Mouse (Mus musculus): ENCODE results near the gene Hist1h3c.
A peak's percentile ranks its signal among the peaks of the same experiment; 100 is the strongest.
"Not testable (repeated sequence)": the region's sequence is repeated elsewhere in the genome, so short reads cannot be mapped to it uniquely, and the experiment has no call there.

Hist1h3c gene

GRCm38 (mm10) chr13:23745381-23746161 lies at the start of gene Hist1h3c:
Hist1h3c (minus strand) TSS chr13:23745602.
- DNase-seq: peak; percentile 96

GRCm38 (mm10) chr13:23792520-23792919 lies 47.1 kb upstream of the Hist1h3c start:
- DNase-seq: peak; percentile 75

- DNase-seq: no peak
These were observed 33.6 kb upstream of the Hist1h3c start for GRCm38 (mm10) chr13:23779025-23779424.

- DNase-seq: no peak
These were observed 32.9 kb upstream of the Hist1h3c start for GRCm38 (mm10) chr13:23778339-23778738.

GRCm38 (mm10) chr13:23772561-23773313 lies 27.3 kb upstream of the Hist1h3c start:
- peak; percentile 86 for DNase-seq

- not testable (repeated sequence) for DNase-seq
These were observed 24.2 kb upstream of the Hist1h3c start, which contains the start of gene Trim38 for GRCm38 (mm10) chr13:23769613-23770012. Trim38 (plus strand) TSS chr13:23769913.

- DNase-seq: no peak
These were observed 23.5 kb upstream of the Hist1h3c start for GRCm38 (mm10) chr13:23768834-23769397.

- DNase-seq: no peak
These were observed 21.4 kb upstream of the Hist1h3c start for GRCm38 (mm10) chr13:23766772-23767171.

- DNase-seq: no peak
These were observed 19.7 kb upstream of the Hist1h3c start for GRCm38 (mm10) chr13:23765172-23765513.

- no peak for DNase-seq
These were observed 19.1 kb upstream of the Hist1h3c start for GRCm38 (mm10) chr13:23764324-23765171.

GRCm38 (mm10) chr13:23763586-23764323 lies 18.4 kb upstream of the Hist1h3c start, which contains the start of gene Hist1h1a:
Hist1h1a (plus strand) TSS chr13:23763666.
- DNase-seq: peak; percentile 96

- no peak for DNase-seq
These were observed 17.8 kb upstream of the Hist1h3c start for GRCm38 (mm10) chr13:23763242-23763585.

GRCm38 (mm10) chr13:23761871-23762821 lies 16.7 kb upstream of the Hist1h3c start, which contains the start of gene Hist1h3a:
Hist1h3a (minus strand) TSS chr13:23762386.
- peak; percentile 94 for DNase-seq

- peak; percentile 99 for DNase-seq
These were observed 15.8 kb upstream of the Hist1h3c start, which contains the start of gene Hist1h4a for GRCm38 (mm10) chr13:23760972-23761864. Hist1h4a (minus strand) TSS chr13:23761230.

GRCm38 (mm10) chr13:23760240-23760971 lies 15.0 kb upstream of the Hist1h3c start:
- peak; percentile 64 for DNase-seq

- DNase-seq: no peak
These were observed 14.5 kb upstream of the Hist1h3c start for GRCm38 (mm10) chr13:23759916-23760239.

GRCm38 (mm10) chr13:23759251-23759771 lies 13.9 kb upstream of the Hist1h3c start:
- no peak for DNase-seq

- DNase-seq: no peak
These were observed 12.5 kb upstream of the Hist1h3c start for GRCm38 (mm10) chr13:23757921-23758320.
